9 mouse cellular contexts compared by ENCODE assay signal in the genomic region with DNA sequence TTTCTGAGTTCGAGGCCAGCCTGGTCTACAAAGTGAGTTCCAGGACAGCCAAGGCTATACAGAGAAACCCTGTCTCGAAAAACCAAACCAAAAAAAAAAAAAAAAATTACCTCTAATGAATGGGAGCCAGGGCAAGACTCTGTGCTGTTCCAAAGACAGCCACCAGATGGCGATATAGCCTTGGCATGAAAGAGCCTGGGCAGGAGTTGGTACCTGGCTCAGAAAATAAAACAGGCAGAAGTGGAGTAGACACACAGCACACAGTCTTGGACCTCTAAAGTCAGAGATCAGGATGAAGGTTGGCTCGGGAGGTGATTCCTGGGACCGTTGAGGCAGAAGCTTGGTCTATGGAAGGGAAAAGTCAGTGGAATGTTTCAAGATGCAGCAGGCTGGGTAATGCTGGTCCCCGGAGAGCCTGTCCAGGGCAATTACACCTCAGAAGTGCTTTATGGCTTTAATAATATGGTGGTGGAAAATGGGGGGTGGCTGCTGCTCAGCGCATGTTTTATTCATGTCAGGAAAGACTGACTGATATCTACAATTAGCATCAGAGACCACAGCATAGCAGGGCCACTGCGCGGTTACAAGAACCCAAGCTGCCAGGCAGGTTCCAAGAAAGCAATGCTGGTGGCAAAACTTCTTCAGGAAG. TPM values are rescaled to one million over a fixed set of nuclear protein-coding genes. Genes with fewer than 3 reads are reported as not detected.
DNase-seq lines count a peak whose midpoint lies in the region; ATAC-seq and TF ChIP-seq lines count a peak whose summit lies in the region.
"Had no signal": no experiment of that assay in that cellular context is flagged by ENCODE, and none has a peak within 500 bp of the region (broad histone marks: within the 10 kb centered on the region; RNA-seq: fewer than 3 reads in every experiment).

No protein-coding gene starts in this region.

- H3K9ac ChIP-seq in embryonic facial prominence, embryonic 14.5 days (ENCODE audit: low read depth, low read length): no peak overlapping the region
- no peak overlapping the region for H3K9ac ChIP-seq in lung, embryonic 16.5 days (ENCODE audit: low read length)
- H3K9ac ChIP-seq: heart, embryonic 15.5 days had no signal

- WGBS in bone marrow, adult 2 months: 39% methylated on average over 9 of the region's 9 CpGs
- 39% methylated on average over 8 of the region's 9 CpGs for WGBS in embryonic facial prominence, embryonic 14.5 days
- WGBS in large intestine, adult 2 months: 30% methylated on average over 9 of the region's 9 CpGs
- WGBS in lung, embryonic 16.5 days: 42% methylated on average over 8 of the region's 9 CpGs

- peak; percentile 50; the same call in 1 of the 2 replicates for ATAC-seq in embryonic facial prominence, embryonic 14.5 days (ENCODE audit: low read depth)
- peak; percentile 21; the same call in 1 of the 2 replicates for ATAC-seq in lung, embryonic 16.5 days (ENCODE audit: low read depth)

- H3K4me3 ChIP-seq in E14TG2a.4 (replicated peaks; ENCODE audit: low read length): no peak overlapping the region
- no peak overlapping the region for H3K4me3 ChIP-seq in bone marrow, adult 2 months (replicated peaks; ENCODE audit: control insufficient read depth, low read depth, low read length)
- H3K4me3 ChIP-seq in embryonic facial prominence, embryonic 14.5 days (ENCODE audit: low read depth, low read length): no peak overlapping the region
- H3K4me3 ChIP-seq in lung, embryonic 16.5 days (ENCODE audit: low read length): no peak overlapping the region
- H3K4me3 ChIP-seq: heart, embryonic 15.5 days had no signal

- peak; percentile 79 for DNase-seq in embryonic facial prominence, embryonic 14.5 days (ENCODE audit: low spot score)
- peak; percentile 77 to 88 for DNase-seq in heart, postnatal 36 days
- DNase-seq in large intestine, adult 2 months (ENCODE audit: low read depth, low spot score): peak; percentile 47
- DNase-seq in ovary, postnatal 10 days (ENCODE audit: low spot score): peak; percentile 68
- peak; percentile 79 for DNase-seq in thymus, postnatal 14 days

- H3K36me3 ChIP-seq in E14TG2a.4 (ENCODE audit: insufficient read depth, low read length): 0 out of 2 replicates have a peak, but pooled peaks cover 4% of the 10 kb centered on the region
- no peaks in the 10 kb centered on the region for H3K36me3 ChIP-seq in embryonic facial prominence, embryonic 14.5 days (ENCODE audit: control insufficient read depth, insufficient read depth, low read length)
- no peaks in the 10 kb centered on the region for H3K36me3 ChIP-seq in lung, embryonic 16.5 days (ENCODE audit: control insufficient read depth, insufficient read depth, low read length)
- H3K36me3 ChIP-seq: heart, embryonic 15.5 days had no signal

- no peak overlapping the region for H3K27ac ChIP-seq in bone marrow, adult 2 months (ENCODE audit: control insufficient read depth, insufficient read depth, low read depth, low read length, poor library complexity)
- no peak overlapping the region for H3K27ac ChIP-seq in embryonic facial prominence, embryonic 14.5 days (replicated peaks; ENCODE audit: low read depth, low read length)
- H3K27ac ChIP-seq in lung, embryonic 16.5 days (ENCODE audit: low read length): no peak overlapping the region
- H3K27ac ChIP-seq: heart, embryonic 15.5 days had no signal

- TF ChIP-seq CTCF in E14TG2a.4 (conservative IDR thresholded peaks at IDR 0.05; ENCODE audit: low read length): peak; percentile 89
- peak; percentile 82 for TF ChIP-seq CTCF in bone marrow, adult 2 months (IDR thresholded peaks at IDR 0.05; ENCODE audit: control insufficient read depth, insufficient read depth, low read length)

- intact Hi-C loops in heart, postnatal 36 days (cut with DNase I): loop anchor here (1.0 kb wide), 2 partner anchors 72 to 279 kb away; no protein-coding TSS in a partner anchor

- H3K27me3 ChIP-seq in E14TG2a.4 (ENCODE audit: insufficient read depth, low read length): peaks cover 17% of the 10 kb centered on the region; the same call in 1 of the 2 replicates
- H3K27me3 ChIP-seq in embryonic facial prominence, embryonic 14.5 days (replicated peaks; ENCODE audit: control insufficient read depth, insufficient read depth, low read length): no peaks in the 10 kb centered on the region
- H3K27me3 ChIP-seq in lung, embryonic 16.5 days (ENCODE audit: control insufficient read depth, insufficient read depth, low read depth, low read length): no peaks in the 10 kb centered on the region

- peaks cover 45% of the 10 kb centered on the region for H3K4me1 ChIP-seq in E14TG2a.4 (replicated peaks; ENCODE audit: low read depth, low read length)
- no peaks in the 10 kb centered on the region for H3K4me1 ChIP-seq in bone marrow, adult 2 months (ENCODE audit: control insufficient read depth, insufficient read depth, low read length)
- no peaks in the 10 kb centered on the region for H3K4me1 ChIP-seq in embryonic facial prominence, embryonic 14.5 days (ENCODE audit: control insufficient read depth, insufficient read depth, low read length)
- H3K4me1 ChIP-seq in lung, embryonic 16.5 days (replicated peaks; ENCODE audit: control insufficient read depth, insufficient read depth, low read length): no peaks in the 10 kb centered on the region; the same call in 1 of the 2 replicates

- TF ChIP-seq POLR2A in bone marrow, adult 2 months (IDR thresholded peaks at IDR 0.05; ENCODE audit: borderline replicate concordance, control insufficient read depth, low read depth, low read length): no peak

- H3K9me3 ChIP-seq in E14TG2a.4 (ENCODE audit: low read length): no peaks in the 10 kb centered on the region
- no peaks in the 10 kb centered on the region for H3K9me3 ChIP-seq in embryonic facial prominence, embryonic 14.5 days (ENCODE audit: control insufficient read depth, low read length)
- H3K9me3 ChIP-seq in lung, embryonic 16.5 days (ENCODE audit: control insufficient read depth, low read length): no peaks in the 10 kb centered on the region
- H3K9me3 ChIP-seq: heart, embryonic 15.5 days had no signal

- no peak overlapping the region for H3K4me2 ChIP-seq in embryonic facial prominence, embryonic 14.5 days (ENCODE audit: low read depth, low read length)
- no peak overlapping the region for H3K4me2 ChIP-seq in lung, embryonic 16.5 days (ENCODE audit: low read depth, low read length)
- H3K4me2 ChIP-seq: heart, embryonic 15.5 days had no signal

RNA-seq across cellular contexts. Expression of a gene that starts 13.1 kb away (rescaled TPM):
- polyA plus RNA-seq in bone marrow, adult 2 months (2011; ENCODE audit: insufficient read depth, insufficient read length, low replicate concordance, missing spikeins): not detected in 2 replicates
- polyA plus RNA-seq in embryonic facial prominence, embryonic 14.5 days (2014; fragmentation: Nextera tagmentation; extraction: Ambion mirVana): not detected in 2 replicates
- total RNA-seq in heart, postnatal 36 days (2021): not detected
- polyA plus RNA-seq in large intestine, adult 2 months (2012; rRNA removed): 0.16 TPM in 1 of 2 replicates, not detected in the other
- polyA plus RNA-seq in lung, embryonic 16.5 days (2015; fragmentation: Nextera tagmentation; extraction: Ambion mirVana): 1.9 and 2.9 TPM in 2 replicates
- polyA plus RNA-seq: heart, embryonic 15.5 days had no signal

RNA-seq across cellular contexts. Expression of a gene that starts 14.6 kb away (rescaled TPM):
- 1.0 and 1.3 TPM in 2 replicates for polyA plus RNA-seq in bone marrow, adult 2 months (2011; ENCODE audit: insufficient read depth, insufficient read length, low replicate concordance, missing spikeins)
- polyA plus RNA-seq in embryonic facial prominence, embryonic 14.5 days (2014; fragmentation: Nextera tagmentation; extraction: Ambion mirVana): 2.3 and 2.4 TPM in 2 replicates
- total RNA-seq in heart, postnatal 36 days (2021): not detected
- 4.9 and 5.0 TPM in 2 replicates for polyA plus RNA-seq in large intestine, adult 2 months (2012; rRNA removed)
- polyA plus RNA-seq in lung, embryonic 16.5 days (2015; fragmentation: Nextera tagmentation; extraction: Ambion mirVana): 15.5 and 17.2 TPM in 2 replicates
